In genomic region chr4:152274681-152275131, GRCm38 (mm10) we compare ENCODE assay signal across 8 mouse cellular contexts. TPM values are rescaled to one million over a fixed set of nuclear protein-coding genes. Genes with fewer than 3 reads are reported as not detected.
DNase-seq lines count a peak whose midpoint lies in the region; ATAC-seq lines count a peak whose summit lies in the region.

No protein-coding gene starts in this region.

- ATAC-seq in erythroblast, adult 5-6 weeks (replicated peaks; ENCODE audit: low FRiP score, poor library complexity, severe bottlenecking): no peak
- ATAC-seq in heart, embryonic 16.5 days (replicated peaks; ENCODE audit: extremely low read depth, insufficient read depth, low FRiP score): 0 out of 2 replicates have a peak, but pooled peaks have one; percentile 16
- no peak for ATAC-seq in liver, embryonic 12.5 days
- no peak for ATAC-seq in neural tube, embryonic 11.5 days (ENCODE audit: insufficient read depth, low FRiP score, low TSS enrichment)

- peaks cover 51% of the 10 kb centered on the region for H3K27me3 ChIP-seq in erythroblast, embryonic 14.5 days (ENCODE audit: control insufficient read depth)
- H3K27me3 ChIP-seq in heart, embryonic 16.5 days (ENCODE audit: control insufficient read depth, insufficient read depth, low read length): no peaks in the 10 kb centered on the region
- H3K27me3 ChIP-seq in liver, embryonic 12.5 days (replicated peaks): peaks cover 76% of the 10 kb centered on the region
- peaks cover 24% of the 10 kb centered on the region for H3K27me3 ChIP-seq in neural tube, embryonic 11.5 days (ENCODE audit: control insufficient read depth, insufficient read depth, low read length)

- peak overlapping the region; percentile 86 for H3K27ac ChIP-seq in heart, embryonic 16.5 days (ENCODE audit: low read length)
- no peak overlapping the region for H3K27ac ChIP-seq in liver, embryonic 12.5 days
- H3K27ac ChIP-seq in neural tube, embryonic 11.5 days (ENCODE audit: low read depth, low read length): peak overlapping the region; percentile 67; the same call in 1 of the 2 replicates

- 3% methylated on average over 20 of the region's 20 CpGs for WGBS in heart, embryonic 16.5 days
- WGBS in liver, embryonic 12.5 days (ENCODE audit: insufficient replicate concordance): 2% methylated on average over 20 of the region's 20 CpGs
- 2% methylated on average over 20 of the region's 20 CpGs for WGBS in neural tube, embryonic 11.5 days

- peak overlapping the region; percentile 86 for H3K9ac ChIP-seq in heart, embryonic 16.5 days (ENCODE audit: low read length)
- H3K9ac ChIP-seq in liver, embryonic 12.5 days: peak overlapping the region; percentile 54; the same call in 1 of the 2 replicates
- peak overlapping the region; percentile 59 for H3K9ac ChIP-seq in neural tube, embryonic 11.5 days (ENCODE audit: low read length)

- peak overlapping the region; percentile 88 for H3K4me2 ChIP-seq in heart, embryonic 16.5 days (ENCODE audit: low read depth, low read length)
- peak overlapping the region; percentile 72 for H3K4me2 ChIP-seq in liver, embryonic 12.5 days
- H3K4me2 ChIP-seq in neural tube, embryonic 11.5 days (ENCODE audit: low read depth): peak overlapping the region; percentile 75

- peak overlapping the region; percentile 18 for H3K4me3 ChIP-seq in erythroblast, embryonic 14.5 days (replicated peaks)
- H3K4me3 ChIP-seq in heart, embryonic 16.5 days (ENCODE audit: low read length): peak overlapping the region; percentile 70
- H3K4me3 ChIP-seq in liver, embryonic 12.5 days: peak overlapping the region; percentile 53
- H3K4me3 ChIP-seq in neural tube, embryonic 11.5 days (ENCODE audit: low read depth, low read length): peak overlapping the region; percentile 54

- no peaks in the 10 kb centered on the region for H3K36me3 ChIP-seq in erythroblast, embryonic 14.5 days (ENCODE audit: control insufficient read depth)
- no peaks in the 10 kb centered on the region; the same call in 1 of the 2 replicates for H3K36me3 ChIP-seq in heart, embryonic 16.5 days (ENCODE audit: control insufficient read depth, insufficient read depth)
- no peaks in the 10 kb centered on the region for H3K36me3 ChIP-seq in liver, embryonic 12.5 days
- no peaks in the 10 kb centered on the region for H3K36me3 ChIP-seq in neural tube, embryonic 11.5 days (ENCODE audit: control insufficient read depth, insufficient read depth, low read length)

- DNase-seq in embryo, embryonic 11 days: peak; percentile 69
- DNase-seq in neural tube, embryonic 11.5 days (ENCODE audit: low spot score): no peak
- DNase-seq in thymus, postnatal 36 days: no peak
- DNase-seq in layer of hippocampus, adult 8-10 months (ENCODE audit: low spot score in 2 of 2): no peak

- no peaks in the 10 kb centered on the region for H3K9me3 ChIP-seq in erythroblast, embryonic 14.5 days (ENCODE audit: control insufficient read depth, low read length)
- no peaks in the 10 kb centered on the region for H3K9me3 ChIP-seq in heart, embryonic 16.5 days (replicated peaks; ENCODE audit: control insufficient read depth, low read length)
- H3K9me3 ChIP-seq in liver, embryonic 12.5 days (replicated peaks): no peaks in the 10 kb centered on the region
- H3K9me3 ChIP-seq in neural tube, embryonic 11.5 days (ENCODE audit: control insufficient read depth, low read length): no peaks in the 10 kb centered on the region

- H3K4me1 ChIP-seq in erythroblast, embryonic 14.5 days (ENCODE audit: control insufficient read depth): no peaks in the 10 kb centered on the region; the same call in 1 of the 2 replicates
- H3K4me1 ChIP-seq in heart, embryonic 16.5 days (ENCODE audit: control insufficient read depth, insufficient read depth, low read length): peaks cover 41% of the 10 kb centered on the region
- H3K4me1 ChIP-seq in liver, embryonic 12.5 days: peaks cover 35% of the 10 kb centered on the region
- H3K4me1 ChIP-seq in neural tube, embryonic 11.5 days (ENCODE audit: control insufficient read depth, insufficient read depth, low read length): peaks cover 29% of the 10 kb centered on the region

RNA-seq across cellular contexts. Expression of gene Gpr153, which starts 0.7 kb away (rescaled TPM):
- polyA plus RNA-seq in erythroblast, embryonic 14.5 days (2012): not detected in 2 replicates
- not detected in 2 replicates for total RNA-seq in erythroblast, adult 5-6 weeks (2015; ENCODE audit: low replicate concordance)
- 0.28 TPM in 1 of 2 replicates, not detected in the other for total RNA-seq in erythroblast, adult 5-6 weeks (2017; ENCODE audit: low replicate concordance)
- 8.4 and 10.4 TPM in 2 replicates for polyA plus RNA-seq in heart, embryonic 16.5 days (2015; fragmentation: Nextera tagmentation; extraction: Ambion mirVana)
- 2.1 and 2.4 TPM in 2 replicates for polyA plus RNA-seq in liver, embryonic 12.5 days (2016; fragmentation: Nextera tagmentation; extraction: Ambion mirVana)
- polyA plus RNA-seq in neural tube, embryonic 11.5 days (2014; fragmentation: Nextera tagmentation; extraction: Ambion mirVana): 8.3 and 8.9 TPM in 2 replicates
- 1 to 10 TPM; 5.9 to 7.2 (median 6.6) TPM for total RNA-seq in layer of hippocampus, adult 8-10 months (2022)

RNA-seq across cellular contexts. Expression of gene Hes3, which starts 16.8 kb away (rescaled TPM):
- polyA plus RNA-seq in erythroblast, embryonic 14.5 days (2012): not detected in 2 replicates
- total RNA-seq in erythroblast, adult 5-6 weeks (2015; ENCODE audit: low replicate concordance): not detected in 2 replicates
- total RNA-seq in erythroblast, adult 5-6 weeks (2017; ENCODE audit: low replicate concordance): not detected in 2 replicates
- not detected in 2 replicates for polyA plus RNA-seq in heart, embryonic 16.5 days (2015; fragmentation: Nextera tagmentation; extraction: Ambion mirVana)
- polyA plus RNA-seq in liver, embryonic 12.5 days (2016; fragmentation: Nextera tagmentation; extraction: Ambion mirVana): not detected in 2 replicates
- polyA plus RNA-seq in neural tube, embryonic 11.5 days (2014; fragmentation: Nextera tagmentation; extraction: Ambion mirVana): 1.6 and 2.3 TPM in 2 replicates
- total RNA-seq in layer of hippocampus, adult 8-10 months (2022): not detected

RNA-seq across cellular contexts. Expression of gene Icmt, which starts 22.3 kb away (rescaled TPM):
- polyA plus RNA-seq in erythroblast, embryonic 14.5 days (2012): 1.6 and 2.6 TPM in 2 replicates
- 3.7 and 6.5 TPM in 2 replicates for total RNA-seq in erythroblast, adult 5-6 weeks (2015; ENCODE audit: low replicate concordance)
- 4.6 and 5.8 TPM in 2 replicates for total RNA-seq in erythroblast, adult 5-6 weeks (2017; ENCODE audit: low replicate concordance)
- 19.3 and 23.3 TPM in 2 replicates for polyA plus RNA-seq in heart, embryonic 16.5 days (2015; fragmentation: Nextera tagmentation; extraction: Ambion mirVana)
- 11.8 and 14.4 TPM in 2 replicates for polyA plus RNA-seq in liver, embryonic 12.5 days (2016; fragmentation: Nextera tagmentation; extraction: Ambion mirVana)
- 27.1 and 31.3 TPM in 2 replicates for polyA plus RNA-seq in neural tube, embryonic 11.5 days (2014; fragmentation: Nextera tagmentation; extraction: Ambion mirVana)
- total RNA-seq in layer of hippocampus, adult 8-10 months (2022): 10 to 100 TPM; 38.0 to 52.1 (median 47.0) TPM

RNA-seq across cellular contexts. Expression of gene Rnf207, which starts 44.1 kb away (rescaled TPM):
- 0.01 TPM in 1 of 2 replicates, not detected in the other for polyA plus RNA-seq in erythroblast, embryonic 14.5 days (2012)
- 0.19 TPM in 1 of 2 replicates, not detected in the other for total RNA-seq in erythroblast, adult 5-6 weeks (2015; ENCODE audit: low replicate concordance)
- total RNA-seq in erythroblast, adult 5-6 weeks (2017; ENCODE audit: low replicate concordance): not detected in 2 replicates
- polyA plus RNA-seq in heart, embryonic 16.5 days (2015; fragmentation: Nextera tagmentation; extraction: Ambion mirVana): 118 and 122 TPM in 2 replicates
- 0.26 and 0.42 TPM in 2 replicates for polyA plus RNA-seq in liver, embryonic 12.5 days (2016; fragmentation: Nextera tagmentation; extraction: Ambion mirVana)
- 2.1 and 2.2 TPM in 2 replicates for polyA plus RNA-seq in neural tube, embryonic 11.5 days (2014; fragmentation: Nextera tagmentation; extraction: Ambion mirVana)
- total RNA-seq in layer of hippocampus, adult 8-10 months (2022): 10 to 100 TPM; 11.3 to 16.5 (median 13.8) TPM

RNA-seq across cellular contexts. Expression of gene Rpl22, which starts 50.8 kb away (rescaled TPM):
- polyA plus RNA-seq in erythroblast, embryonic 14.5 days (2012): 13.4 and 13.6 TPM in 2 replicates
- total RNA-seq in erythroblast, adult 5-6 weeks (2015; ENCODE audit: low replicate concordance): 338 and 340 TPM in 2 replicates
- 322 and 331 TPM in 2 replicates for total RNA-seq in erythroblast, adult 5-6 weeks (2017; ENCODE audit: low replicate concordance)
- 186 and 190 TPM in 2 replicates for polyA plus RNA-seq in heart, embryonic 16.5 days (2015; fragmentation: Nextera tagmentation; extraction: Ambion mirVana)
- 385 and 404 TPM in 2 replicates for polyA plus RNA-seq in liver, embryonic 12.5 days (2016; fragmentation: Nextera tagmentation; extraction: Ambion mirVana)
- polyA plus RNA-seq in neural tube, embryonic 11.5 days (2014; fragmentation: Nextera tagmentation; extraction: Ambion mirVana): 311 and 312 TPM in 2 replicates
- total RNA-seq in layer of hippocampus, adult 8-10 months (2022): 100 to 1,000 TPM; 161 to 249 (median 201) TPM

Comparison
In these comparisons a context has a peak if more than half of its experiments do, and no peak if none do; other contexts are left out.
1. H3K4me3 ChIP-seq: peak in every context shown above with its lines; median percentile 70 in heart, embryonic 16.5 days; 54 in neural tube, embryonic 11.5 days; 53 in liver, embryonic 12.5 days; 18 in erythroblast, embryonic 14.5 days.